Mouse (Mus musculus) ovary, postnatal 10 days (tissue): ENCODE measurements around the gene Vsig2.

Source experiments
- DNase-seq: peaks from one replicate; pipeline ENCODE4 v3.0.0; 2022; ENCODE audit warnings: low spot score

Vsig2 gene

DNA sequence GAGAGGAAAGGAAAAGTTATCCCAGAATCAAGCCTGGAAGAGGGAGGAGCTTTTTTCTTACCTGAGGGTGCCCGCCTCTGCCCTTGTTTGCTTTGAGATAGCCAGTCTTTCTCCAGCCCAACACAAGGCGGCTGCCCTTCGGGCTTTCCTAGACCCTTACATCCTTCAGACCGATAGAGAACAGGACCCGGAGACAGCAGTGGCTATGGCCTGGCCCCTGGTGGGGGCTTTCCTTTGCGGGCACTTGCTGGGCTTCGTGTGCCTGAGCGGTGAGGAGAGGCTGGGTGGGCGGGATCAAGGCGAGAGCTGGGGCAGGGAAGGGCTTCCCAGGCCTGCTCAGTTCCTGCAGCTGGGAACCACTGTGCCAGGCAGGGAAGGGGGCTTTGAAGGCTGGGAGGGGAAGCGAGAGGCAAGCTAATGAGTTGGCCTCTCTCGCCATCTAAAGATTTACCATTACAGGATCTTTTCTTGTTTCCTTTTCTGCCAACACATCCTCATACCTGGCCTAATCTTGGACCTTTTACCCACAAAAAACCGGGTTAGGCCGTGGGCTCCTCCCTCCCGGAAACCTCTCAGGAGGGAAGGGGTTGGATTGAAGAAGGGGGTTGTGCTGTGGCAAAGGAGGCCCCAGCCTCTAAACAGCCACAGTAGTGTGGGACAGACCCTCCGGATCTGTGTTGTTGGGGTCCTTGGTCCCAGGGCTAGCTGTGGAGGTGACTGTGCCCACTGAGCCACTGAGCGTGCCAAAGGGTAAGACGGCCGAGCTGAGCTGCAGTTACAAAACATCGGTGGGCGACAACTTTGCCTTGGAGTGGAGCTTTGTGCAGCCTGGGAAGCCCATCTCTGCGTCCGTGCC, at the start of gene Vsig2:
TSS of gene Vsig2 (plus strand) at position 86 of the 856 bp plus-strand sequence.
- DNase-seq: no peak

DNA sequence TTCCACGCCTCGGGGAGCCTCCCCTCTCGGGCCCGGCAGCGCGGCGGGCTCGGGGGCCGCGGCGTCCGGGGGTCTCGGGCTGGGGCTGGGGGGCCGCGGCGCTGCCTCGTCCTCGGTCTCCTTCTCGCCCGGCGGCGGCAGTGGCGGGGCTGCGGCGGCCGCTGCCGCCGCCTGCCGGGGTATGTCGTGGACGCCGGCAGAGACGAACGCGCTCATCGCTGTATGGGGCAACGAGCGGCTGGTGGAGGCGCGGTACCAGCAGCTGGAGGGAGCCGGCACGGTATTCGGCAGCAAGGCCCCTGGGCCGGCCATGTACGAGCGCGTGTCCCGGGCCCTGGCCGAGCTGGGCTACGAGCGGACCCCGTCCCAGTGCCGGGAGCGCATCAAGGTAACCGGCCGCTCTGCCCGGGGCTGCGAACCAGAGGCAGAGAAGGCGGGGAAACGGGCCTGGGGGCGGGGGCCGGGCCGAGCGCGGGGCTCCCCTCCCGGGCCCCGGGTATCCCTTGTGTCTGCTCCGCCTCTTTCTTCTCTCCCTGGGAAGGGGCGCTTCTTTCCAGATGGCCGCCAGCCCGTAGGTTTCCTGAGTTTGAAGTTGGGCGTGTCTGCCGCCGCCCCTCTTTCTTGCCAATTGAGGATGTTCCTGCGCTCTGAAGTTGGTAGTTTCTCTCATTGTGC, 49.5 kb upstream of the Vsig2 start:
- peak; percentile 29 for DNase-seq

- DNase-seq: no peak
These were observed 43.3 kb upstream of the Vsig2 start for GRCm38 (mm10) chr9:37495761-37496160.

GRCm38 (mm10) chr9:37496325-37496724, 42.7 kb upstream of the Vsig2 start:
- DNase-seq: no peak

DNA sequence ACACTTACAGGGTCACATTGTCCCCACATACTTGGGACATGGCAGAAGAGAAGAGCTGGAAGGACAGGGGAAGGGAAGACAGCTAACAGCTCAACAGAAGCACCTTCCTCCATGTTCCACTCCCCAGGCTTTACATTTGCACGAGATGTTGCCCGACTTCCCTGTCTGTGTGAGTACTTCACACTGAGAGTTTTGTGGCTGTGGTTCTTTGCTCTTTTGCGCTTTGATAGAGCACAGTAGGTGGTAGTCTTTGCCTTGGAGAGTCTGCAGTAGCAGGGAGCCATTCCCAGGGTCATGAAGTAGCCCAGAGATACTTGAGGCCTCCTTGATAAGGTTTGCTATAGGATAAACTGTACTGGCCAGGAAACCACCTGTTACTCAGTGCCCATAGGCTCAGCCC, 38.9 kb upstream of the Vsig2 start:
- DNase-seq: no peak

- DNase-seq: no peak
These were observed 37.9 kb upstream of the Vsig2 start for GRCm38 (mm10) chr9:37501170-37501569.

DNA sequence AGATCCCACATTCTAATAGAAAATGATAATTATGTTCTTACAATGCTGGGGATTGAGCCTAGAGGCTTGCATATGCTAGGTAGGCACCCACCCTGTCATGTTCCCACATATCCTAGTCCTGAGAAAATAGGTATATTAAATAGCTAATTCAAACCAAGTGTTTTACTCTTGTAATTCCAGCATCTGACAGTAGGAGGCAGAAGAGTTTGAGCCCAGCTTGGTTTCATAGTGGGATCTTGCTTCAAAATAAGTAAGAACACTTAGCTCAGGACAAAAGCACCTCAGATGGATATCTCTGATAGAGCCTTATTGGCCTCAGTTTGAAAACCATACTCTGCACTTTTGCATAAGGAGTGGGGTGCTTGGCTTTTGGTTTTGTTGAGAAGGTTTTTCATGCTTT, 34.7 kb upstream of the Vsig2 start:
- no peak for DNase-seq

DNA sequence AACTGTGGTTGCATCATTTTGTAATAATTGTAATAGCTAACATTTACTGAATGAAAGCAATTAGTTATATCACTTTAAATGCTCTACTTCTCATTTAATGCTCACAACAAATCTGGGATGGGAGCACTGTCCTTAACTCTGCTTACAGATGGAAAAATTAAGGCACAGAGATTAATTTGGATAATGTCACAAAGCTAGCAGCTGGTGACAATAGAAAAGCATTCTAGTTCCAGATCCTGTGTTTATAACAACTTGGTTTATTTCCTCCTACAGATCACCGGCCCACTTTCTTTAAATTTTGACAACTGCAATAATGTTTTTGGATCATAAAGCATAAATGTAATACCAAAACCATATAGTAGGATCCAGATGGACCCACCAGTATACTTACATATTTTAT, 33.0 kb upstream of the Vsig2 start:
- DNase-seq: no peak

- no peak for DNase-seq
These were observed 27.0 kb upstream of the Vsig2 start for GRCm38 (mm10) chr9:37512097-37512496.

- DNase-seq: no peak
These were observed 24.6 kb upstream of the Vsig2 start for GRCm38 (mm10) chr9:37514456-37514855.

- DNase-seq: no peak
These were observed 21.6 kb upstream of the Vsig2 start for GRCm38 (mm10) chr9:37517467-37517866.

DNA sequence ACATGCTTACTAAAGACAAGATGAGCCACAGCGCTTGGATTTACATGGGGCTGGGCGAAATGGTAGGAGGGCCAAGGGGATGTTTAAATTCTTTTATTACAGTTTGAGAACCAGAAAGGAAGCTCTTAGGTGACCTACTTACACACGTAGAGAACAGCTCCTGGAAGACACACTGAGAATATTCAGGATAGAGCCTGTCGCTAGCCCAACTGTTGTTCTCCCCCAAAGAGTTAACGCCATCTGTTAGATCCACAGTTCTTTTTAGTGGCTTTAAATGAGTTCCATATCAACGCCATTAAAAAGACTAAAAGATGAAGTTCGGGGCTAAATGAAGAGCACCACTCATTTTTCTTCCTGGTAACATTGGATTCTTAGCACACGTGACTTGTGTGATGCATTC, 20.1 kb upstream of the Vsig2 start:
- DNase-seq: no peak

GRCm38 (mm10) chr9:37519995-37520394, 19.1 kb upstream of the Vsig2 start:
- no peak for DNase-seq

DNA sequence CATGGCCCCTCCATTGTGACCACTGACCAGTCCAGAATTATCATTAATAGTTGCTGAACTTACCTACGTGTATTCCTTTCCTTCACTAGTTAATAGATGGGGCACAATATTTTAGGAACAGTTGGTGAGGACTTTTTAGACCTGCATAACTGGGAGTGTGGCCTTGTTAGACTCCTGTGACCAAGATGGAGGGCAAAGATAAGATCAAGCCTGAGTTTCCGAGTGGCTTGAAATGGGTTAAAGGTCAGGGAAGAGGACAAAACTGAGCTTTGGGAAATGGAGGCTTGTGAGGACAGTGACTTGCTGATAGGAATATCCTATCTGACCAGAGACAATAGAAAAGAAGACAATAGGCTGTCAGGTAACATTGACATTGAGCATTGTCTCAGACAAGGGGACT, 13.6 kb upstream of the Vsig2 start:
- DNase-seq: no peak

DNA sequence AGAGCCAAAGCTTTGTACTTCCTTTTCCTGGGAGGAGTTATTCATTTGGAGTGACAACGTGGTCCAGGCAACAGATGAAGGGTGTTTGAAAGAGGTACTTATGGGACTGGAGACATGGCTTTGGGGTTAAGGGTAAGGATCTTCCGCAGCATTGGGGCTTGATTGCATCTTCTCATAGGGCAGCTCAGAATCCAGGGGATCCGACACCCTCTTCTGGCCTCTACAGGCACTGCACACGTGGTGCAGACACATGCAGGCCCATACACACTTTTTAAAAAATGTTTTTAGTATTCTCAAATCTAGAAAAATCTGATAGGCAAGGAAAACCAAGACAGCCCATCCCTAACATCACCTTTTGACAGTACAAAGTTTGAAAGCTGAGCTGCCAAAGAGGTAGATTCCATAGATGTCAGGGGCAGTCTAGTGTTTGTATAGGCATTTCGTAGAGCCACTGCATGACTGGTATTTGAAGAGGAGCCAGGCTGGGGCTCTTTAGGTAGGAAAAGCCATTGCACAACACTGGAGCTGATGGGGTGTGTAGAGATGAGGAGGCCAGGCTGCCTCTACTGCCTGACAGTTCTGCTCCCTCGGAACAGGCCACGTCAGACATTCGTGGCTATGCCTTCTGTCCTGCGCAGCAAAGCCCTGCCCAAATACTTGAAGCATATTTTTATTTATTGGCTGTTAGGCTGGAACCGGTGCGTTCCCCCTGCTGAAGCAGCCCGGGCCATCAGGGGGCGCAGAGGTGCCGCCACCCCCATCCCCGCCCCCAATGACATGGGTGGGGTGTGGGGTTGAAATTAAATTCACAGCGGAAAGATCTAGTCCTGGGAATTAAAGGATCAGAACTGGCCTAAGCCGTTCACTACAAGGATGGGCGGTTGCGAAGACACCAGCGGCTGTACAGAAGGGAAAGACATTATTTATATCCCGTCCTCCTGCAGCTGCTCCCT, 12.3 kb upstream of the Vsig2 start:
- no peak for DNase-seq

DNA sequence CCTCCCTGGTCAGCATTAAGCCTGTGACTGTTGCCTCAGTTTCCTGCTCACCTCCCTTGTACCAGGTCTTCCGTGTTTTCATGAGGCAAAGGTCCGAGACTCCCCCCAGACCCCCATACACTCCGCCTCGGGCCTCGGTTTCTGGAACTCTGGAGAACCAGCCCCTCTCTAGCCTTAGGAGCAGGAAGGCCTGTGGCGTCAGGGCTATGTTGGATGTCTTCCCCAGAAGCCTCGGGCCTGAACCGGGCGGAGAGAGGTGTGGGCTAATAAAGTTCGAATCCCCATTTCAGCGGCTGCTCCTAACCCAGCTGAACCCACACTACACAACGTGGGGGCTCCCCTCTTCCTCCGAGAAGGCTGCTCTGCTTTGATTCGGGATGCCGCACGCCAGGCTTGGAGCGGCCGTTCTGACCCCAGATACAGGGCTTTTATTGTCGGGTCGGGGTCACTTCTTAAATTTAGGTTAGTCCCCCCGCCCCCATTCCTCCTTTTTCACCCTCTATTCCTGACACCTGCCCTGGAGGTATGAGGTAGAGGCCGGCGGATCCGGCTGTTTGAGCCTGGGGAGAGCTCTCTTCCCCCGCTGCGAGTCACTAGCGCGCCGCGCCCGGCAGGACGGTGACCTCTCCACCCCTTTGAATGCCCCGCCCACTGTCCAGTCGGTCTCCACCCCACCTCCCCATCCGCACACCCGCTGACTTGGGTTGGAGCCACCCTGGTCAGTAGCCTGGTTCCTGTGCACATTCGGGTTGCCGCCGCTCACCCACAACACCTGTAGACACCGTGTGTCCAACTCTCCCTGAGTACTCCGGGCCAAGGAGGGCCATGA, 11.4 kb upstream of the Vsig2 start, which contains the start of gene Esam:
TSS of gene Esam (plus strand) at position 683 of the 829 bp plus-strand sequence.
- DNase-seq: no peak

- no peak for DNase-seq
These were observed 10.7 kb upstream of the Vsig2 start for GRCm38 (mm10) chr9:37528225-37528970.

DNA sequence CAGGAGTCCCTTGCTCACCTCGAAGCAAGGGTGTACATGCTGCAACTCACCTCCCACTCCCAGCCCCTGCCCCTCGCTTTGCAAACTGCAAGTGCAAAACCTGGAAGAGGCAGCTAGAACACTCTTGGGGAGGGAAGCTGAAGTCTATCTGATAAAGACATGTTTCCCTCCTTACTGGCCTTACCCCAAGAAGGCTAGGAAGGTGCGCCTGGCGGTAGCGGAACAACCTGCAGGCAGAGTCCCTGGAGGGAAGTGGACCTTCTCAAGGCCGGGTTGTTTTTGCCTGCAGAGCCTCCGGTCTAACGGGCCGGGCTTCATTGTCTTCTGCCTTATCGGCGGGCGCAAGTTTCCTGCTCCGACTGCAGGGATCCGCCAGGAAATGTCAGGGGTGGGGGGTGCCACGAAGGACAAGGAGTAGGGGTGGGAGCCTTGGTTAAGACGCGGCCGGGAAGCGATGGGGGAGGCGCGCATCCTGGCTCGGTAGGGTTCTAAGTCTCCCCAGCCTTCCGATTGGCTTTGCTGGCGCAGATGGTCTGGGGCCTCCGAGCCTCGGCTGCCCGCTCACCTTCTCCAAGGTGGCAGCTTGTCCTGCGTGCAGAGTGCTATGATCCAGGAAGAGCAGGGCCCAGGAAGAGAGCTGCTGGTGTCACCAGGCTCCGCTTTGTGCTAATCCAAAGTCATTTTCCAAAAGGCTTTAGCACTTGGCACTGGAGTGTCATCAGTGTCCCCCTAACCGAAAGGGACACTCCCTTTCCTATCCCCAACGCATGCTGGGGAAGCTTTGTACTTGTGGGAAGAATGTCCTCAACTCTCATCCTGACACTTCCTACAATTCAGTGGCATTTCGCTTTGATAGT, 8.8 kb upstream of the Vsig2 start:
- no peak for DNase-seq

GRCm38 (mm10) chr9:37530888-37531705, 8.0 kb upstream of the Vsig2 start:
- DNase-seq: peak; percentile 32
